Mouse (Mus musculus) heart, adult 2 months (tissue): ENCODE results near the gene Mrpl11. TPM values are rescaled to one million over a fixed set of nuclear protein-coding genes. Genes with fewer than 3 reads are reported as not detected.
A peak's percentile ranks its signal among the peaks of the same experiment; 100 is the strongest.

Experiments used
- DNase-seq, 2 experiments: peaks; one replicate each; pipeline ENCODE4 v3.0.0; 2021
- H3K27ac ChIP-seq: fragments of 200-600 bp; 2 replicates; pipeline ENCODE4 v1.8.1; 2022
- H3K27me3 ChIP-seq: fragments of 200-500 bp; 2 replicates; pipeline ENCODE4 v1.6.1; 2012; ENCODE audit warnings: mild to moderate bottlenecking, low read length, inconsistent platforms, mixed read lengths; ENCODE audit not compliant: control insufficient read depth, insufficient read depth
- H3K36me3 ChIP-seq: fragments of 200-500 bp; 2 replicates; pipeline ENCODE4 v1.6.1; 2012; ENCODE audit warnings: low read length, inconsistent platforms; ENCODE audit not compliant: control insufficient read depth, insufficient read depth
- H3K4me1 ChIP-seq: fragments of 200-500 bp; 2 replicates; pipeline ENCODE4 v1.6.1; 2011; ENCODE audit warnings: low read length; ENCODE audit not compliant: control insufficient read depth, insufficient read depth
- H3K4me3 ChIP-seq: fragments of 200-600 bp; 2 replicates; pipeline ENCODE4 v1.8.1; 2022
- H3K79me2 ChIP-seq: fragments of 200-500 bp; replicated peaks from 2 replicates; pipeline ENCODE4 v1.6.1; 2012; ENCODE audit warnings: mild to moderate bottlenecking, inconsistent platforms, low read length, moderate library complexity, mixed read lengths; ENCODE audit not compliant: control insufficient read depth, insufficient read depth
- H3K9ac ChIP-seq: fragments of 200-500 bp; 2 replicates; pipeline ENCODE4 v1.6.1; 2012; ENCODE audit warnings: low read depth, mild to moderate bottlenecking, control low read depth, inconsistent platforms, low read length, mixed read lengths
- CTCF ChIP-seq: fragments of 200-600 bp; IDR thresholded peaks from 2 replicates; pipeline ENCODE4 v1.8.1; 2022; ENCODE audit warnings: antibody characterized with exemption, mild to moderate bottlenecking, moderate library complexity
- EP300 ChIP-seq: fragments of 200-500 bp; IDR thresholded peaks from 2 replicates; pipeline ENCODE4 v1.6.1; 2011; ENCODE audit warnings: low read depth, low read length, control low read depth; ENCODE audit not compliant: insufficient read depth
- POLR2A ChIP-seq: fragments of 200-500 bp; IDR thresholded peaks from 2 replicates; pipeline ENCODE4 v1.6.1; 2011; ENCODE audit warnings: mild to moderate bottlenecking, low read depth, low read length, control low read depth; ENCODE audit not compliant: insufficient read depth
- WGBS: fragments of 180-500 bp; shearing (Covaris S2); methylation state at CpG from one replicate; pipeline ENCODE4 v1.1.7; 2018; 5-methylcytosine and 5-hydroxymethylcytosine counted together
- intact Hi-C: fragments of 180-260 bp; cut with DNase I; formaldehyde crosslinking; loops from one replicate; pipeline ENCODE4 v1.15.1; 2025
- polyA plus RNA-seq: library from polyadenylated mRNA; depleted of rRNA; stranded (reverse); fragments of >200 nt; gene quantifications from 2 replicates; pipeline ENCODE4 v1.2.3, GENCODE M21; 2012
- total RNA-seq, 2 experiments: library from RNA; stranded (reverse); gene quantifications; 2 replicates each; pipeline ENCODE4 v1.2.3; 2021

The Mrpl11 gene
- total and polyA plus RNA-seq, 3 experiments = 45.2 to 67.4 (median 61.0) TPM

DNA sequence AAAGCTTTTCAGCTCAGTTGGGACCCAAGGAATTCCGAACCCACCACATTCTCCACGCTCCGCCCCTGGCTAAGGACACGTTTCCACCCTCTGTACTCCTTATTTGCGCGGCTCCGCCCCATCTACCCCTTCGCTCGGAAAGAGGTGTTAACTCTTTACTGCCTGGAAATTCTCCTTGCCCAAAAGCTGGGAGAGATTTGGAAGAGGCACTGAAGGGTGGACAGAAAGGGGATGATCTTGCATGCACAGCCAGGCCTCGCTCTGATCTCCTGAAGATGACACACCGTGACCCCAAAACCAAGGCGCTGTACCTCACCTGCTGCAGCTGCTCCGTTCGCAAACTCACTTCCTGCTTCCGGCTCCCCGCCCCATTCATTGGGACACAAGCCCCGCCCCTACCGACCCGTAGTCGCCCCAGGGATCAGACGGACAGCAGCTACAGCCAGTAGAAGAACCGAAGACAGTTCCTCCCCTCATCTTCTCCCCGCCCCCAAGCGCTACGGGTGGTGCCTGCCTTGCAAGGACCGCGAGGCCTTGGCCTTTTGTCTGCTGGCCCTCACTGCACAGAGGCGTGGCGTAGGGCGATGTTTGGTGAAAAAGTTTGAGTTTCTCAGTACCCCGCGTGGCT is 33.9 kb upstream of the Mrpl11 start, which contains the start of gene Dpp3:
Dpp3 (minus strand) TSS at position 384 of the 628 bp plus-strand sequence.
- intact Hi-C loops = loop anchor here (1.0 kb wide), 1 partner anchor 34 kb away; the partner anchor contains the start of gene Mrpl11
- WGBS = 1% methylated on average over 32 of the region's 32 CpGs

GRCm38 (mm10) chr19:4928781-4929180 is 33.2 kb upstream of the Mrpl11 start:
- H3K27ac ChIP-seq = peak overlapping the region; percentile 74; the same call in 1 of the 2 replicates
- H3K36me3 ChIP-seq = no peaks in the 10 kb centered on the region
- H3K4me1 ChIP-seq = peaks cover 8% of the 10 kb centered on the region
- no peaks in the 10 kb centered on the region for H3K79me2 ChIP-seq
- TF ChIP-seq CTCF = no peak
- TF ChIP-seq POLR2A = no peak
- no peak for TF ChIP-seq EP300
- no peaks in the 10 kb centered on the region for H3K27me3 ChIP-seq
- no peak overlapping the region for H3K9ac ChIP-seq
- whole genome bisulfite sequencing = 63% methylated on average over 5 of the region's 5 CpGs
- DNase-seq = peak; percentile 36 to 42
- peak overlapping the region; percentile 56 for H3K4me3 ChIP-seq
- intact Hi-C loops = loop anchor here (1.0 kb wide), 1 partner anchor 34 kb away; the partner anchor contains the start of gene Mrpl11

More for the DNA sequence above, 33.9 kb upstream of the Mrpl11 start, which contains the start of gene Dpp3:
- Histone ChIP-seq H3K4me3 (peak within 1 kb of the TSS; percentile 56), H3K27me3 (no peaks in the 10 kb centered on the region), H3K9ac (peak within 1 kb of the TSS; percentile 53), H3K4me1 (peaks cover 8% of the 10 kb centered on the region), H3K36me3 (no peaks in the 10 kb centered on the region), H3K27ac (peak within 1 kb of the TSS; percentile 74), H3K79me2 (no peaks in the 10 kb centered on the region)
- TF ChIP-seq POLR2A (peak; percentile 92), CTCF (no peak), EP300 (peak; percentile 45; the same call in 1 of the 2 replicates)
- peak; percentile 98 for DNase-seq

- 77% methylated on average over 2 of the region's 2 CpGs for WGBS
- no peaks in the 10 kb centered on the region for H3K36me3 ChIP-seq
- no peaks in the 10 kb centered on the region; the same call in 1 of the 2 replicates for H3K27me3 ChIP-seq
- intact Hi-C loops = no loop called here
- no peak overlapping the region for H3K27ac ChIP-seq
- no peaks in the 10 kb centered on the region for H3K4me1 ChIP-seq
- no peak for TF ChIP-seq CTCF
- TF ChIP-seq EP300 = no peak
- no peak for TF ChIP-seq POLR2A
- no peak overlapping the region for H3K4me3 ChIP-seq
- no peak overlapping the region for H3K9ac ChIP-seq
- DNase-seq = no peak
- H3K79me2 ChIP-seq = no peaks in the 10 kb centered on the region
These were observed 25.1 kb upstream of the Mrpl11 start for GRCm38 (mm10) chr19:4936896-4937295.

DNA sequence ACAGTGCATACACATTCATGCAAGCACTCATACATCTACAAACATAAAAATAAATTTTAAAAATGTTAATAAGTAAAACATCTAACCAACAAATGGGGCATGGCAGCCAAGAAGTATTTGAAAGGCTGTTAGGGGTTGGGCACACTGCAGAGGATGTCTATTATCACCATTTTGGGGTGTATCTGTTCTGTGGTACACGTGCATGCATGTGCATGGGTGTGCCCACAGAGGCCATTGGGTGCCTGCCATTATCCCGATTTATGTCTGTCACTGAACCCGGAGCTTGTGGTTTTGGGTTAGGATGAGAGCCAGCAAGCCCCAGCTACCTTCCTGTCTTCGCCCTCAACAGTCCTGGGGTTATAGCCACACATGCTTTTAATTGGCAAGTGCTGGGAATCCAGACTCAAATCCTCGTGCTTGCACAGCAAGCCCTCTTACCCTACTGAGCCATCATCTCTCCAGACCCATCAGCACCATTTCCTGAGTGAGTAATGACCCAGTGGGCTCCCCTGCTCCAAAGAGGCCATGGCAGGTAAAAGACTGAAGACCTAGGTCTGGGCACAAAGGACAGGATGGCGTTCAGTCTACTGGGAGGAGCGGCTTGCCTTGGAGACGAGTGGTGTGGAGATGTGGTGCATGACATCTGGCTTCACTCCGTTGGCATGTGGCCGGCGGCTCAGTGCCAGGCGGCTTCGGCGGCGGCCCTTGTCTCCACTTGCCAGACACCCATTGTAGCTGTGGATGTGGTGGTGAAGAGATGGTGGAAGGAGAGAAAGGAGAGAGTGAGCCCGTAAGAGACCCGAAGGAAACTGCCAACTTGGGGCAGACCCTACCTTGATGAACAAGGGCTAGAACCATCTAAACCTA is 24.3 kb upstream of the Mrpl11 start:
- TF ChIP-seq CTCF (no peak), EP300 (no peak), POLR2A (no peak)
- H3K9ac ChIP-seq = no peak overlapping the region
- no peak overlapping the region for H3K4me3 ChIP-seq
- no peaks in the 10 kb centered on the region for H3K79me2 ChIP-seq
- H3K36me3 ChIP-seq = no peaks in the 10 kb centered on the region
- no peaks in the 10 kb centered on the region for H3K4me1 ChIP-seq
- intact Hi-C loops = no loop called here
- 80% methylated on average over 17 of the region's 17 CpGs for WGBS
- H3K27ac ChIP-seq = no peak overlapping the region
- DNase-seq = no peak
- no peaks in the 10 kb centered on the region; the same call in 1 of the 2 replicates for H3K27me3 ChIP-seq

DNA sequence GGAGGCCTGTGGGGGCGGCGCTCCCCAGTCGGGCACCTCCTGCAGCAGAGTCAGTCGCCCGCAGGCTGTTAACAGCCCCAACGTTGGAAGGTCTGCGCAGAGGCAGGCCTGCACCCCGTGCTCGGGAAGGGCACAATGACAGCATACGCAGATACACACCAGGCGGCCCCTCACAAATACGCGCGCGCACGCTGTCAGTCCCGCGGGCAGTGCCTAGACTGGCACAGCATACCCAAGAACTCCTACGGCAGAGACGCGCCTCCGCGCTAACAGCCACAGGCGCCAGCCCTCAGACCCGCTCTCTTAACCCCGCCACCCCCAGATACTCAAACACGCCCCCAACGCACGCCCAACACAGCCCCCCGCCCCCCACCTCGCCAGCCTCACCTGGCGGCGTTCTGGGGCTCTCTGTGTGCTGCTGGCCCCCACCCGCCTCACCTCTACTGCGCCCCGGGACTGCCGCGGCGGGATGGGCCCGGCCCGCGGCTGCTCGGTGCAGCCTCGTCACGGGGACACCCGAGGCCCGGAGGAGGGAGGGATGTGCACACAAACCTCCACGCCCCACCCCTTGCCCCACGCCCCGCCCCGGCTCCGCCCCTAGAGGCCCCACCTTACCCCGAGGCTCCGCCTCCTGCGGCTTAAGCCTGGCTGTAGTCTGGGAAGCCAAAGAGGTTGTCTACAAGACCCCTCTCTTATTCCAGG is 19.2 kb upstream of the Mrpl11 start, which contains the start of gene Peli3:
Peli3 (minus strand) TSS at position 577 of the 702 bp plus-strand sequence.
- Histone ChIP-seq H3K9ac (peak within 1 kb of the TSS; percentile 79), H3K27ac (no peak within 1 kb of the TSS; the same call in 1 of the 2 replicates), H3K79me2 (no peaks in the 10 kb centered on the region), H3K27me3 (no peaks in the 10 kb centered on the region; the same call in 1 of the 2 replicates), H3K36me3 (no peaks in the 10 kb centered on the region), H3K4me3 (peak within 1 kb of the TSS; percentile 54), H3K4me1 (no peaks in the 10 kb centered on the region)
- no peak for TF ChIP-seq CTCF
- TF ChIP-seq POLR2A = no peak
- no peak for TF ChIP-seq EP300
- intact Hi-C loops = no loop called here
- peak; percentile 84 to 85 for DNase-seq
- 1% methylated on average over 49 of the region's 55 CpGs for WGBS
